Mouse (Mus musculus) R1 (cell line): ENCODE data around the gene Zbtb20.

Source experiments
- DNase-seq: peaks from one replicate; pipeline ENCODE4 v3.0.0-alpha.2; 2018; ENCODE audit warnings: low read depth, low spot score

The Zbtb20 gene

DNA sequence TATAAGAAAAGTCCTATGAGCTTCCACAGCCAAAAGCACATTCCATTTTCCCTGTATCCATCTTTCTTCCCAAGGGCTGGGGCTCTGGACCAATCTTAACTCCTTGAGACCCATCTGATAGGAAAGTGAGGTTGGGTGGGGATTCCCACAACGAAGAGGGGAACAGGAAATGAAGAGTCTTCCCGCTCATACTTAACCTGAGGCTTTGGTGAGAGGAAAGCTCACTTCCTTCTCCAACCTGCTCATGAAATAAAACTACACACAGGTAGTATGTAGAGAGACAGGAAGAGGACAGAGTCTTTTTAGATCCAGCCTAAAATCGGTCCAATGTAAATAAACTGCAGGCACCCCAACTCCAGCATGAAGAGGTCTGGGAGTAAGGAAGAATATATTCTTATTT lies 771.3 kb downstream of the Zbtb20 start:
- DNase-seq, result no peak

DNA sequence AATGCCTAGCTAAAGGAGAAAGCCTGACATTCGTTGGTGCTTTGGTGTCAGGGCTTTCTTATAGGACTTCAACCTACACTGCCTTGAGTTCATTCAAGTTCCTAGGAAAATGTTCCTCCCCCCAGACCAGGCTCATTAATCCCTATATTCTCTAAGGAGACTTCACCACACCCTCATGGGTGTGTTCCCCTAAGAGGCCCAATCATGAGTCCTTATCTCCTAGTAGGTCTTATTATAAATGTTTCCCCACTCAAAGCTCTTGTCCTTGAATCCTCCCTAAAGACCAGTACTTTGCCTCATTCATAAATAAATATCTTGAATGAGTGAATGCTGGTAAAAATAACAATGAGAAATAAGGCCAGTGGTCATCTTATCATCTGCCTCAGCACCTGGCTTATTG lies 772.0 kb downstream of the Zbtb20 start:
- no peak for DNase-seq

- no peak for DNase-seq
These were observed 774.8 kb downstream of the Zbtb20 start for GRCm38 (mm10) chr16:43650355-43651080.

- no peak for DNase-seq
These were observed 777.6 kb downstream of the Zbtb20 start for GRCm38 (mm10) chr16:43653288-43653687.

- DNase-seq, result no peak
These were observed 778.6 kb downstream of the Zbtb20 start for GRCm38 (mm10) chr16:43654269-43654668.

DNA sequence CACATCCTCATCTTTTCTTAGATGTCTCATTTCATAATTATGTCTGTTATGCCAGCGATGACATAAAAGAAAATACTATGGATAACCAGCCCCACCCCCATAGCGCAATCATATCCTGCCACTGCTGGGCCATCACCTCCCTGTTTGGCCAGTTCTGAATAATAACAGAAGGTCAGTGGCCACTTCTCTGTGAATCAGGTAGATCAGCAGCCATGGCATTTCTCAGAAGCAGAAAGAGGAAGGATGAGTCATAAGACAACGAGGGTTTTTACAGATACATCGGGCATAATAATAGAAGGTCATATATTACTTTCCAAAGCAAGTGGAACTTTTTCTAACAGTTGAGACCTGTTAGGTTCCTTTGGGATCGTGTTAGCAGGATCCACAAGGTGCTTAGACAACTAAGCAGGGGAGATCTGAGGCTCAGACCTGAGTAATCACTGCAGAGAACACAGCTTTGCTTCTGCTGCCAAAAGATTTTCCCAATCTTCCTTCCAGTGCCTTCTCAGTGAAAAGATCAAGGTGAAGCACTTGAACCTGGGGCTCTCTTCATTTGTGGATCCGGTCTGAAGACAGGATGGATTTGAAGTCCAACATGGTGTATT lies 779.6 kb downstream of the Zbtb20 start:
- no peak for DNase-seq

GRCm38 (mm10) chr16:43661576-43661975 lies 785.9 kb downstream of the Zbtb20 start:
- no peak for DNase-seq

GRCm38 (mm10) chr16:43662124-43663004 lies 786.7 kb downstream of the Zbtb20 start:
- DNase-seq, result no peak

DNA sequence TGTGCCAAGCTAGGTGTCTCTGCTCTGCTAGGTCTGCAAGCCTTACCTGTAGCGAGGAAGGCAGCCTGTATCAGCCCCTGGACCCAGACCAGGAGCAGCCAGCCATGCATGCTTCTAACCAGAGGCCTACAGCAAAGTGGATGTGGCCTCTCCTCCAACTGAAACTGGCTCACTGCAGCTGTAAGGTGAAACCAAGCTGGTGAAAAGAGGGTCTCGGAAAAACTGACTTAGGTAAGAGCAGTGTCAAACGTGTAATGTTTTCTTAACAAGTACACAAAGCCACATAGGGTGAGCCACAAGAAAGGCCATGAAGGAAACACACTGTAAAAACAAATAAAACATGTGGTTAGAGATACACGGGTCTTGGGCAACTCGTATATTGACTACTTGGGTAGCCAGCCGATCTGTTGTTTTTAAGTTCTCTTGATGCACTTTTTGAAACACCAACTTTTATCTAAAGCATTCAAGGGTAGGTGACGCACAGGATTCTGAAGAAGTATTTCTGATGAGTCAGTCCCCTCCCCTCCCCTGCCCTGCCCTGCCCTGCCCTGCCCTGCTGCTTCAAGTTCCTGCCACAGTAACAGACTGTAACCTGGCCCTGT lies 788.4 kb downstream of the Zbtb20 start, which contains the start of gene Tigit:
Gene Tigit (minus strand): TSS at position 169 of the 602 bp plus-strand sequence.
- peak; percentile 11 for DNase-seq

GRCm38 (mm10) chr16:43664861-43665260 lies 789.2 kb downstream of the Zbtb20 start:
- peak; percentile 17 for DNase-seq

- DNase-seq, result no peak
These were observed 792.6 kb downstream of the Zbtb20 start for GRCm38 (mm10) chr16:43668294-43668693.

DNA sequence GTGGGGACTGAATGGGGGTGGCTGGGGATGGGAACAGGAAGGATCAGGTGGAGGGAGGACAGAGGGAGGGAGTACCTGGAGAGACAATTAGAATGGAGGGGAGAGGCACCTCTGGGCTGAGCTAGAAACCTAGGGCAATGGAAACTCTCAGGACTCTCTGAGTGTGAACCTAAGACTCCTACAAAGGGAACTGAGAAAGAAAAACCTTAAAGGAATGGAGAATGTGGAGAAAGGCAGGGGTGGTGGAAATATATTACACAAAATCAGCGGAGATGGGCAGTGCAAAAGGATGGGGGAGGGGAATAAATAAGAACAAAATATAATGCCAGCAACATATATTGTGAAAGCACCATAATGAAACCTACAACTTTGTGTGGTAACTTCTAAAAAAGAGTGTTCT lies 796.3 kb downstream of the Zbtb20 start:
- no peak for DNase-seq

DNA sequence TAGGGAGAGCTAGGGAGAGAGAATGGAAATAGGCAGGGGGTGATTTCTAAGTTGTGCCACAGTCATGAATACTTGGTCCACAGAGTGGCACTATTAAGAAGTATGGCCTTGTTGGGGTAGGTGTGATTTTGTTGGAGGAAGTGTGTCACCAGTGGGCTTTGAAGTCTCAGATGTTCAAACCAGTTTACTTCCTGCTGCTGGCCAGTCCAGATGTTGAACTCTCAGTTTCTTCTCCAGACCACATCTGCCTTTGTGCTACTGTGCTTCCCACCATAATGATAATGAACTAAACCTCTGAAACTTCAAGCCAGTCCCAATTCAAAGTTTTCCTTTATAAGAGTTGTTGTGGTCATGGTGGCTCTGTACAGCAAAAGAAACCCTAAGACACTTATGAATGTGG lies 797.0 kb downstream of the Zbtb20 start:
- no peak for DNase-seq

DNA sequence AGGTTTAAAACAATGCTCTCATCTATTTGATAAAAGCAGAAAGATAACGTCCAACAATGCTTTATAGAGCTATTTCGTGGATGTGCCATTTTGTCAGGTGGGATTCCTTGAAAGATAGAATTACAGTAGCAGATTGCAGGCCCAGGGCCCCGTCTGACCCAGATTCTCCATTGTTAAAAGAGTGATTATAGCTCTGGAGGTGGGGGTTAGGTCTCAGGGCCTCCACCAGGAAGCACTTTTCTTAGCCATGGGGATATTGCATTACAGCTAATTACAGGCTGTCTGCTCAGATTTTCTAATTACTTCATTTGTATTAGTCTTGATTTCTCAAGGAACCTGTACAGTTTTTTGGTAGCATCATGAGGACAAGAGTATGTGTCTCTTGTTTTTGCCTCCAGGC lies 798.7 kb downstream of the Zbtb20 start:
- DNase-seq, result no peak

- no peak for DNase-seq
These were observed 812.3 kb downstream of the Zbtb20 start for GRCm38 (mm10) chr16:43687968-43688367.

GRCm38 (mm10) chr16:43690211-43690690 lies 814.6 kb downstream of the Zbtb20 start:
- DNase-seq, result no peak

DNA sequence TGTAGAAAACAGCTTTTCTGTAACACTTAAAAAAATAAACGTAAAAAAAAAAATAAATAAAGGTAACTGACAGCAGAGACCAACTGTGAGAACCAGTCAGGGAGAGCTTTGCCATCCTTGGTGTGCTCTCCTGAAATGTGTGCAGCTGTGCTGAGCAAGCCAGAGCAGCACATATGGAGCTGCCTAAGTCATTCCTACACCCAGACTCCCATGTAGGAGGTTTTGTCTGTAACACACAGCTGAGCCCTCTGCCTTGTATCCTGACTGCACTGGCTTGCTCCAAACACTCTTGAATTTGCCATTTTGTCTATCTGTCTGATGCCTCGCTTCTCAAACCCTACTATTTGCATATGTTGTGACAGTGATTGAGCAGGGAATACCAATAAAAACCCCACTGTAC lies 815.2 kb downstream of the Zbtb20 start:
- DNase-seq, result no peak

DNA sequence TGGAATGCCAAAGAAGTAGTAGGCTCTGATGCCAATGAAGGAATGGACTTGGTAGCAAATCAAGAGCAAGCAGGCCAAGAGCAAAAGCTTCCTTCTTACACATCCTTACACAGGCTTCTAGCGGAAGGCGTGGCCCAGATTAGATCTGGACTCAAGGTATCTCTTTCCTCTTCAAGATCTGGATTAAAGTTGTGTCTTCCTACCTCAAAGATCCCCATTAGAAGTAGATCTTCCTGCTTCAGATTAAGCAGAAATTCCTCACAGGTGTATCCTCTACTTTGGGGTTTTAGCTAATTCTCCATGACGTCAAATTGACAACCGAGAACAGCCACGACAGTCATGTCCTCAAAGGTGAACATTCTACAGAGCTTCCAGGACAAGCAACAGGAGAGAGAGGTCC lies 816.1 kb downstream of the Zbtb20 start:
- DNase-seq, result no peak
